Mouse (Mus musculus) E14TG2a.4 (cell line): ENCODE results near the gene Crebrf.

ENCODE experiments used
- CTCF ChIP-seq: conservative IDR thresholded peaks from 2 replicates; pipeline ENCODE4 v1.5.1; 2014; ENCODE audit warnings: low read length
- NANOG ChIP-seq: IDR thresholded peaks from 2 replicates; pipeline ENCODE4 v1.6.1; 2014; ENCODE audit warnings: borderline replicate concordance, low read length, mixed read lengths
- POU5F1 ChIP-seq: IDR thresholded peaks from 2 replicates; pipeline ENCODE4 v1.6.1; 2014; ENCODE audit warnings: low read length, borderline replicate concordance

GRCm38 (mm10) chr17:26793068-26793765 is 77.8 kb downstream of the Crebrf start:
- TF ChIP-seq CTCF (no peak), POU5F1 (no peak), NANOG (no peak)
